Mouse (Mus musculus) cerebral cortex, adult 2 months (tissue): ENCODE results near the gene Mlip.

Source experiments
- WGBS: fragments of 180-500 bp; shearing (Covaris S2); methylation state at CpG from one replicate; pipeline ENCODE4 v1.1.7; 2018; 5-methylcytosine and 5-hydroxymethylcytosine counted together

Gene Mlip

DNA sequence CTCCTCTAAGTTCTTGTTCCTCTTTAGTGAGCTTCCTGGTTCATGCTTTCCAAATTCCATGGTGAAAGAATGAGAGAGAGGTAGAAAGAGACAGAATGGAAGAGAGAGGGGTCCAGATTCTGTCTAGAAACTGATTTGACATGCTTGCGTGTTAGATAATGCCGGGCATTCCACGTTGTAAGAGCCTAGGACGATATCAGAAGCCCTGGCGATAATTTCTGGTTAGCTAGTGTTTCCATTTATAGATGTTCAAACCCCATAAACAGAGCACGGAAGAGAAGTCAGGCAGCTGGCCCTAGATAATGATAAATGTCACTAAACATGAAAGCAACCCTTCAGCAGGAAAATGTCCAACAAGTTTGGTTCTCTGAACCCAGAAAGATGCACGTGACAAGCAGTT is 5.1 kb downstream of the Mlip start:
- WGBS: 64% methylated on average over 7 of the region's 7 CpGs

DNA sequence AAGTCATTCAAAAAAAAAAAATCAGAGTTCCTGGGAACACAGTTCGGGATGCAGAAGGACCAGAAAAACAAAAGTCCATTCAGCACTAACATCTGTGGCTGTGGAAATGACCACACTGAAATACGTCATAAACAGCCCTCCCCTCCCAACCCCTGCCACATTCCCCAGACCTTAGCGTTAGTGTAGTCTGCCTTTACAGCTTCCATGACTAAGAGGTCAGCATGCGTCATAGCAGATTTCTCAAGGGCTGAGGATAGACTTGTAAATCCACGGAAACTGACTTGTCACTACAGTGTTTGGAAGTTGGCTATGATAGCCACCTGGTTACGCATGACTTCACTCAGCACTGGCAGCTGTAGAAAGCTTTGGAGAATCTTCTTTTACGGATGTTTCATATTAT is 8.5 kb downstream of the Mlip start:
- 73% methylated on average over 7 of the region's 7 CpGs for WGBS

DNA sequence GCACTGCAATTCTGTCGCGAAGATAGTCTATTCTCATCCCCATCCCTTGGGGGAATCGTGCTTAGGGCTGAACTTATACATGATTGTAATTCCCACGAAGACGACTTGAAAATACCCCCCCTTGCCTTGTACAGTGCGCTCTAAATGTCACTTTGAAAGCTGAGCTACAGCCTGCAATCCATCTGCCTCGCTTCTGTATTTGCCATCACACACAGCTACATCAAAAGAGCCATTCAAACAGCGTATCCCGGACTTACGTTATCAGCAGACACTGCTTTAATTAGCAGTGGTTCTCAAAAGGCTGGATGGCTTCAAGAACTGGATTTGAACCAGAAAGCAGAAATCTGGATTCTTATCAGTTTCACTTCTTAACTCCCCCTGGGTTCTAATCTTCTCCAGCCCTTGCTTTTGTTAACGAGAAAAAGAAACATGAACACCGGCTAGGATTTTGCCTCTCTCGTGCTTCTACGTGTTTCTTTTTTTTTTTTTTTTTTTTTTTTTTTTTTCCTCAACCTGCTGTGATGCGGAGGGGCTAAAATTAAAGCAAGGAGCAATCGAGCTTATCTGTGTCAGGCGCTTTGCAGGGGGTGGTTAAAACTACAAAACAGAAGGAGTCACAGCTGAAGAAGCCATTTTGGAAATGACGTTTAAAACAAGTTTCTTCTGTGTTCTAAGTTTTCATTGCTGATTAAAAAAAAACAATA is 12.5 kb downstream of the Mlip start:
- 9% methylated on average over 18 of the region's 18 CpGs for WGBS

DNA sequence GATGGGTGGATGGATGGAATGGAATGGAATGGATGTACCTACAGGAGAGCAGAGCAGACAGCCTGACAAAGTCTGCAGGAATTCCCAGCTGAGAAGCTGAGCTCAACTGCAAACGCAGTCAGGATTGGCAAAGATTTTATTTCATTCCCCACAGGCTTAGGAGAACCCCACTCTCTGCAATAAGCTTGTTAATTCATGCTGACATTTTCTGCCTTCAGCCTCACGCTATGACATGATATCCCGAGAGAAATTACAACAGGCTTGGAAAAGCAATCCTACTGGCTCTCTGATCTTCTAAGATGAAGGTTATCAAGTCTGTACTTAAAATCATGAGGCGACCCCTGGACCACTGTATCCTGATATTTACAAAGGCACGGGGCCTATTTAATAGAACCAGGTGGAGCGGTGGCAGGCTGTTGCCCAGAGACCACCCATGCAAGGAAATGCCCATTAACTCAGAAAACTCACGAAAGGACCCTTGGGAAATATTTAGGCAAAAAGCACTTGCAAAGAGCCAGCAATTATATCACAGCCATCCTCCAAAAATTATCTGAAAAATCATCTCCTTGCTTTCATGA is 13.1 kb downstream of the Mlip start:
- 45% methylated on average over 7 of the region's 7 CpGs for WGBS

DNA sequence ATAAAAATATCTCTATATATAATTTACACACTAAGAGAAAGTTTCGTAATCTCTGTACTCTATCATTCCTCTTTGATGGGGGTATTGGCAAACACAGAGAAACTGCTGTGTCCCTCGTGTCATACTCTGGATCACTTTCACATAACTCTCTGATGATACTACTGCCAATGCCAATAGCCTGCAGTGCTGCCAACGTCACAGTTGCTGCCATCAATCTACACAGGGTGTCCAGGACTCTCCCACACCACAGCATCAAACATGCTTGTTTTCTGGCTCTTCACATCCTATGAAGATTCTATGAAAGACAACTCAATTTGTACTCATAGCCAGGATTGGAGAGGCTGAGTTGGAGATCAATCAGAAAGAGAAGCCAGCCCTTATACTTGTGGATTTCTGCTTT is 17.4 kb downstream of the Mlip start:
- WGBS: 81% methylated on average over 3 of the region's 3 CpGs

DNA sequence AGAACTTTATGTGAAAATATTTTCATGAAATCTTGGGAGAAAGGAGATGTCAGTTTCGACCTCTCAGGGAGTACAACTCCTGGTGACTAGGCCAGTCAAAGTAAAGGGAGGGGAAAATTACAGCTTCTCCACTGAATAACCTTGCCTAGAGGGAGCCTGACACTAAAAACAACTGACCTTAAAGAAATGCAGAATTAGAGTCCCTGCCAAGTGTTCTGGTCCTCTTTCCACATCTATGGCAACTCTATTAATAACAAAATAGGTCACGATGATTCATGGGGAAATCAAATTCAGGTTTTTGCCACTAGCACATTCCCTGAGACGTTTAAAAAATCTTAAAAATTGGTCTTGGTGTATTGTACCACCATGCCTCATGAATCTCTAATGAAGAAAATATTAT is 34.4 kb downstream of the Mlip start:
- 80% methylated on average over 3 of the region's 3 CpGs for WGBS

DNA sequence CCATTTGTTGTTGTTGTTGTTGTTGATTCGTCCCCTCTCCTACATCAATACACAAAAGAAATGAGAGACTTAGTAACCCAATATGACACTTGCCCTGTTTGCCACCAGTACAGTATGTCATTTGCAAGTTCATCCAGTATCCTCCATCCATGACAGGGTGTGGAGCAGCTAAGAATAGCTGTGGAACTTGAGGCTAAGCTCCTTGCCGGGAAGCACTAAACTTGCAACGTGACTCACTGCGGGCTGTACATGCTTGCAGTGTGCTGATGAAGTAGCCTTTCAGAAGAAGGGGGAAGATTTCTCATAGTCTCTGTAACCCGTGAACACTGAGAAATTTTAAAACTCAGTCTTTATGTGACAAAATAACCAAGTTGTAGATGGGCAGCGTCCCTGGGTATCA is 42.2 kb downstream of the Mlip start:
- 58% methylated on average over 6 of the region's 6 CpGs for WGBS

DNA sequence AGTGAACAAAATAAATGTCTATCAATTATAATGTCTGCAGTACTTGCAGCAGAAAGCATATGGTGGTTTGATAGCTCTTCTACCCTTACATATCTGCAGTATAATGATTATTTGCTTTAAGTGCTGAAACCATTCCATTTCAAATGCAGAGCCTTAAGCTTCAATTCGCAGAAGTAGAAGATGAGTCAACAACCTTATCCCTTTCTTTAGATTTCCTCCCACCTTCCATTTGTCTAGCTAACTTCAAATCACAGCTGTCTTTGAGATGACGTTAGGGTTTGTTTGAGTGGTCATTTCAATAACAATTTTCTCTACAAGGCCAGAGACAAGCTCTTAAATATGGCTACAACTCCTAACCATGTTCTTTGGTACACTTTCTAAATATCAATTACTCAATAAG is 47.4 kb downstream of the Mlip start:
- WGBS: 49% methylated on average over 2 of the region's 2 CpGs

DNA sequence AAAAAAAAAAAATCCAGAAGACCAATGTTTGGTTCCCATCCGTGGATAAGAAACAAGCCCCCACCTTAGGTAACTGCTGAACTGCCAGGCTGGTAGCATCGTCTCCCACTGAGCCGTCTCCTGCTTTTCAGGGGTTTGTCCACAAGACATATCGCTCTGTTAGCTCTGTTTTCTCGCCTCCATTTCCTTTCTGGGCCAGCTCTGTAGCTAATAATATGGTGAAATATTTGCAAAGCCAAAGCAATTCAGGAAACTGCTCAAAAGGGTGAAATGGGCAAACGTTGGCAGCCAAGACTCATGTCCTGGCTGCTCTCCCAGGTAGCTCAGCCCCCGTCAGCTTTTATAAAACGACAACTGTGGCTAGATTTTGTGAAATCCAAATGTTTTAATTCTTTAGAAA is 50.4 kb downstream of the Mlip start:
- 37% methylated on average over 8 of the region's 8 CpGs for WGBS

DNA sequence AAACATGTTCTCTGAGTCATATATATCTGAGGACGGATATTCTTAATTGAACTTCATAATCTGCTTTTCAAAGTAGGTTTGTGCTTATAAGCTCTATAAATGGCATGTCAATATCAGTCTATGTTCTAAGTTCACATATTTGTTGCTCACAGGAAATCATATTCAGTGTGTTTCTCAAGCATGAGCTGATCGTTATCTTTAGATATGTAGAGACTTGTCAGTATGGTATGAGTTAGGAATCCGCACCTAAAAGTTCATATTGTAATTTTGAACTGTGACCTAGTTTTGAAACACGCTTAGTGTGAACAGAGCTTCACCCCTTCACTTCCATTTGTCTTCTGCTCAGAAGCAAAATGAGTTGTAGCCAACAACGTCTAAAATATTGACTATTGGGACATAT is 64.8 kb downstream of the Mlip start:
- WGBS: 92% methylated on average over 5 of the region's 5 CpGs

DNA sequence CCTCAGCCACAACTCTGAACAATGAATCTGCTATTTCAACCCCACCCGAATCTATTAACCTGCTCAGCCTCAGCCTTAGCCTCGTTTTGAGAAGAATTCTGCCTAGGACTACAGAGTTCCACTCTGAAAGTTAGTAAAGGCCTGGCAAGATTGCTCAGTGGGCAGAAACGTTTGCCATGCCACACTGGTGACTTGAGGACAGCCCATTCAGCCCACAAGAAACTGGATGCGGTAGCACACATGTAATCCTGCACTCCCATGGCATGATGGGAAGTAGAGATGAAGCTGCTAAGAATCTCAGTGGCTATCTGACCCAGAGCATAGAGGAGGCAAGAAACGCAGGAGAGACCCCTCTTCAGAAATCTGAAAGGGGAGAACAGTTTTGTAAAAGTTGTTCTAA is 73.4 kb downstream of the Mlip start:
- 78% methylated on average over 5 of the region's 5 CpGs for WGBS

DNA sequence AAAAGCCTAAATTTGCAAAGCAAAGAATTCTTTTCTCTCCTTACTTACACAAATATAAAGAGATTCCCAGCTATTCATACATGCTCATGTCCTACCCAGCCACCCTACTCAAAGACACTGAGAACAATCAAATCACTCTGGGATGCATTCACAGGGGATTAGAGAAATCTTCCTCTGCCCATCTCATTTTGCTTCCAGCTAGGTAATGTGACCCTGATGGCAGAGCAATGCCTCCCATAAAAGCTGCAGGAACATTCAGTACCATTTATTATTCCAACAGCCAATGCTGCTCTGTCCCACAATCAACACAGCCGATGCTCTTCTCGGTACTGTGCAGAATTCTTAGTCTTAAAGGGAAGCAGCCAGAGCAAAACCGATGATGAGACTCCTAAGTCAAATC is 74.7 kb downstream of the Mlip start:
- 34% methylated on average over 3 of the region's 3 CpGs for WGBS

DNA sequence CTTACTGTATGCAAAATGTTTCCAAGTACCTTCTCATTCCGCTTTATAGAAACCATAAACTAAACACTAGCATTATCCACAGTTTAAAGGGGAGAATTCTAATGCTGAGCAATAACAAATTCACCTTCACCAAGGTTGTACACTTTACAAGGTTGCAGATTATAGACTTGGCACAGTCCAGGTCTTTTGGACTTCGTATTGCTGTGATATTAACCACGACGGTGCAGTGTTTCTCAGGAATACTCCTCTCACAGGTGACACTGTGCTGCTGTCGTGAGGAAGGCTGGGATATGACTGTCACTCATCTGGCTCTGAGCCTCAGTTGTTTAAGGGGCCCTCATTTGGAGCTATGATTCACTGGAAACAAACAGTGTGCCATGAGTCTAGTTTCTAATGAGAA is 75.5 kb downstream of the Mlip start:
- WGBS: 46% methylated on average over 5 of the region's 5 CpGs

DNA sequence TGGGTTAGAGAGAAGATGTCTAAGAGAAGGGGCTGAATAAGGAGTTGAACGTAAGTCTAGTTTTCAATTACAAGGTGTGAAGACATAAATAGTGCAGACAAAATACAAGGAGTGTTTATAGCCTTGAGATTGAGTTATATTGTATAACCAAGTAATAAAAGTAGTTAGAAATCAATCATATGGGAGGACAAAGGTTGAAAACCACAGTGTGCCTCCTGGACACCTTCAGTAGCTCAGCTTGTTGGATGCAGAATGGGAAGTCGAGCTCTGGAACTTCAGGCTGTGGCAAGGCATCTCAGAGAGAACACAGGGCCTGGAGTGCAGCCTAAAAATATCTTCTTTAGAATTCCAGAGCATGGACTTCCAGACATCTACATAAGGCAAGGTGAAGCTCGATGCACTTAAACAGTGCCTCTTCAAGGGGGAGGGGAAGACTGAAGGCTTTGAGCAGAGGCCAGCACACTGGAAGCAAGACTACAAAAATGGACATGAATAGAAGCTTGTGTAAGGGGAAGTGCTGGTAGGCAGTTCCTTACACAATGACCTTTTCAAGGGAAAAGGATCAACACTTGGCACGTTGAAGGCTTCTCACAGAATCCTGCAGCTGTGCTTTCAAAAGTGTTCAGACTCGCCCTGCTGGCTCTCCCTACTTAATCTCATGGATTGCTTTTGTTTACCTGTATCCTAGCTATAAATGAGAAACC is 76.2 kb downstream of the Mlip start:
- WGBS: 41% methylated on average over 5 of the region's 5 CpGs

DNA sequence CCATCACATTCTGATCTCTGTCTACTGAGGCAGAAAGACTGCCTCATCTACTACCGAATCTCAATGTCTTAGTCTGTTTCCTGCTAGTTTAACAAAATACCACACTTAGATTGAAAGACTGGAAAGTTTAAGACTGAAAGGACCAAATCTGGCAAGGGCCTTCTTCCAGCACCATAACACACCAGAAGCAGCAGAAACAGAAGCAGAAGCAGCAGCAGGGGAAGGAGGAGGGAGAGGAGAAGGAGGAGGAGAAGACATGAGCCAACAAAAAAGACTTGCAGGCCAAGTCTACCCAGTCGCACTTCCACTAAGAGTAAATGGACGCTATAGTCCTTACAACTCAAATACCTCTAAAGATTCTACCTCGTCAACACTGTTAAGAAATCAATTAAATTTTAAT is 80.0 kb downstream of the Mlip start:
- WGBS: 71% methylated on average over 4 of the region's 4 CpGs

DNA sequence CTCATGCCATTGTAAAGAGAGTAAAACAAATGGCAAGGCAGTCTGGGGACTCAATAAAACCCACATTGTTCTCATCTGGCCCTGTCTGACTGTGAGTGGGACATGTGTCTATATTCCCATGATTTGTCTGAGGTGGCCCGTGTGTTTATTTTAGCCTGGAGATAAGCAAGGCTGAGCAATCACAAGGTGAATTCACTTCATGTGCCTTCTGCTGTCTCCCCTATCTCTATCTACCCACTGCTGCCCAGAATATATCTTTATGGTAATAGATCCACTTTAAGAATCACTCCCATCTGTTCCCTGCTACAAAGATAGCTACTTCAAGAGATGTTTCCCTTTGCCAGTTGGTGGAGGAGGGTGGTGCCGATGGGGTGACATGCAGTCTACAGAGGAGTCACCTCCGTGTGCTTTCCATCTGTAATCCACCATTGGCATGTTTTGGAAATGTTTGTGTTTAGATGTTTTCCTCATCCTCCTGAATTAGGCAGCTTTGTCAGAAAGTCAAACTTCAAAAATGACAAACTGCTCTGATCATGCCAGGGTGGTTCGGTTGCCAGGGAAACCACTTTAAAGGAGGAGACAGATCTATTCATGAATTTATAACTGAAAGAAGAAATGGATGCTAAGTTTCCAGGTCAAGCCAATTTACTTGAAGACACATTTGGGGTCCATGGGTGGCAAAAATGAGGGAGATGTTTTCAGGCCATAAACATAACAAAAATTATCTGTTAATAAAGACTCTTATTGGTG is 87.3 kb downstream of the Mlip start:
- 41% methylated on average over 4 of the region's 4 CpGs for WGBS

DNA sequence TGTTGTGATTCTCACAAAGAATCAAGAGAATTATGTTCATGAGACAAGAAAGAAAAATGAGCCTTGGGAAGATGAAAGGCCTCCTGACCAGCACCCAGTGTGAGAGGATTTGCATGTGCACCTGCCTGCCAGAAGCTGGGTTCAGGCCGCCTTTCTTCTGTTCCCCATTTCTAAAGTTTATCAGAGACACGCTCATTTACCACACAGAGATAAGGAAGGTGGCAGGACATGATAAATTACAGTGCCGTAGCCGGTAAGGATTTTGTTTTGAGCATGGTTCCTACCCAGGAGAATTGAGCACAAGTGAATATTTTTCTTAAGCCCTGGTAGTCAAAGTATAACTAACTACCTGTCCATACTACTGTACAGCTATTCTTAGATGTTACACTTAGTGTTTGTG is 93.7 kb downstream of the Mlip start:
- WGBS: 81% methylated on average over 4 of the region's 4 CpGs

DNA sequence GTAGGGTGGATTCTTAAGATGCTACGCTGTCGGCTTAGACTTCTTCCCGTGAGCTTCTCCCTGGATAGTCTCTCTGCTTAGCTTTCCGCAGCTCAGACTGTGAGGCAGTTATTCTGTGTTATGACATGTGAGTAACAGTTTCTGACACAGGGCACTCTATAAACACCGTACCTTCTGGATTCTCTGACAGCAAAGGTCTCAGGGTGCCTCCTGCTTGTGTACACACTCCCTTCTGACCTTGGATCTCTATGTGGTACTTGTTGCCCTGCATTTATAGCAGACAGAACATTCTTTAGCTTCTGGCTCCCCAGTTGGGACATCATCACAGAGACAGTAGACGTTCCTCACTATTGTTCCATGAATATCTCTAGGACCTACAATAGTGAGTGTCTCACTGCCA is 94.5 kb downstream of the Mlip start:
- 73% methylated on average over 6 of the region's 6 CpGs for WGBS

DNA sequence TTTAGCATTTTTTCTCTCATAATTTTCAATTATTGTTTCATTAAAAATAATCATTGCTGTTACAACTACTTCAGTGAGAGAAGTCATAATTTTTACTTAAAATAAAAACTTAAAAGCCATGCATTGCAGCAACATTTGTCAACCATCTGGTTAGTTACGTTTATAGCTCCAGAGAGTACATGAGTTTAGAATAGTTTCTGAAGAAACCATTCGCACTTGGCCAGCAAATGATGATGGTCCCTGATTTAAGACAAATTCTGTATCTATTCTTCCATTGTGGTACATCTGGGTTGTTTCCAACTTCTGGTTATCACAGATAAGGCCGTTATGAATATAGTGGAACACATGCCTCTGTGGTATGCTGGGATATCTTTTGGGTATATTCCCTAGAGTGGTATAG is 98.3 kb downstream of the Mlip start:
- 59% methylated on average over 3 of the region's 3 CpGs for WGBS

DNA sequence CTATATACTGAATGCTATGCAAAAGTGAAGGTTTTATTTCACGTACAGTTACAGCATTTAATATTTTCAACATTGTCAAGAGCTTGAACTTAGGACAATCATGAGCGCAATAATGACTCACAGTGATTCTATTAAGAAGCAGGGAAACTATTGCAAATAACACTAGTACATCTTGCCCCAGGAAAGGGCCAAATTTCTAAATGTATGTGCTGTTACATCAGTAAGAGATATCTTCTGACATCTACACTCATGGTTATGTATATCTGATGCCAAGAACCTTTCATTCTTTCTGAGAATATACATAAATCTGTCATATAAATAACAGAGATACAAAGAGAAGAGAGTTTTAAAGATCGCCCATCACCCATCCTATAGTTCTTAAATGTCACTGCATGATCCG is 100.0 kb downstream of the Mlip start:
- 74% methylated on average over 4 of the region's 4 CpGs for WGBS

DNA sequence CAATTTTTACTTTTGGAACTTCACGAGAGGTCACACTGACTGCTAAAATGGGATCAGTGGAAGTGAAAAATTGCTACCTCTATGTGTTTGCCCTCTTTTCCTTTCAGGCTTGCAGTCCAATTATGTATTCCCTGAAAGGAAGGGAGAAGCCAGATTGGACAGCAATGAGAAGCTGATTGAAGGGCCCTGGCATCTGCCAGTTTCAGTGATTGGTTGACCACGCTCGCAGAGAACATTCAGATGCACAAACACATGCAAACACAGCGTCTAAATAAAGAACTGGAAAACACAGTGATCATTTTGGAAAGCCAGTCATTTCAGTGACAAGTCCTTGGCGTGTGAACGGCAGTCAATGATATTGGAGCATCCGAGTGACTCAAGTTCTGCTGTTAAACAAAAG is 100.6 kb downstream of the Mlip start:
- WGBS: 20% methylated on average over 7 of the region's 7 CpGs

DNA sequence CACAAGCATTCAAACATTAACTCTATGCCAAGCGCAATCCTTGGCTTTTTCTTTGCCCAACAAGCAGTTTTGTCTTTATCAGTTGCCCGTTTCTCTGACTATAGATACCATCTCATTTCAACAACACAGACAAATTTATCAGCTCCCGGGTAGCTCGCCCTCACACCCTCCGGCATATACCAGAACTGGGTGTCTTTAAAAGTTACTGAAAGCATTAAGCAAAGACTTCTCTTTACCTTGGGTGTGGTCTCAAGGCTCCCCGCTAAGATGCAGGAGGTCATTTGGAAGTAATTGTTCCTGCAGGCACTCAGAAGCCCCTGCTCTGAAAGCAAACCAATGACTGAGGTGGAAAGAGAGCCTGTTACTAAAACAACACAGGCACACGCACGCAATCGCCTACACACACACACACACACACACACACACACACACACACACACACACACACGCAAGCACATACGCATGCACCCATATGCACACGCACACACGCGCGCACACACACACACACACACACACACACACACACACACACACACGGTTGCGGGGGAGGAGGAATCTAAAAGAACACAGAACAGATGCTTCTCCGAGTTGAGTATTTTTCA is 101.2 kb downstream of the Mlip start:
- 31% methylated on average over 16 of the region's 18 CpGs for WGBS
